Mouse (Mus musculus) cerebellum, postnatal 10 days (tissue): Measurements from ENCODE around the gene Fitm1.

Experiments
- DNase-seq, 2 experiments: peaks; one replicate each; pipeline ENCODE4 v3.0.0; 2021; ENCODE audit warnings: mixed read lengths in 2 of 2

Gene Fitm1

DNA sequence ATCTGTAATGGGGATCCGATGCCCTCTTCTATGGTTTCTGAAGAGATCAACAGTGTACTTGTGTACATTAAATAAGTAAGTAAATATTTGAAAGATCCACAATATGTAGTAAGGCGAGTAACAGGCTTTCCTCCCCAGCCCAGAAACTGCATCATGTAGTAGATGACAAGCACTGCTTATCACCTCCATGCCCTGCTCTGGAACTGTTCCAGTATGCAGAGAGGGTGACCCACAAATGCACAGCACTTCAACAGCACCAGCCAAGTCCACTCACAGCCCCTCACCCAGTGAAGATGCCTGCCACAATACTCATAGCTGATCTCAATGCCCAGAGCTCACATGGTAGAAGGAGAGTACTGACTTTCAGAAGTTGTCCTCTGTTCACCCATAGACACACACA, 4.8 kb upstream of the Fitm1 start:
- DNase-seq, result no peak

DNA sequence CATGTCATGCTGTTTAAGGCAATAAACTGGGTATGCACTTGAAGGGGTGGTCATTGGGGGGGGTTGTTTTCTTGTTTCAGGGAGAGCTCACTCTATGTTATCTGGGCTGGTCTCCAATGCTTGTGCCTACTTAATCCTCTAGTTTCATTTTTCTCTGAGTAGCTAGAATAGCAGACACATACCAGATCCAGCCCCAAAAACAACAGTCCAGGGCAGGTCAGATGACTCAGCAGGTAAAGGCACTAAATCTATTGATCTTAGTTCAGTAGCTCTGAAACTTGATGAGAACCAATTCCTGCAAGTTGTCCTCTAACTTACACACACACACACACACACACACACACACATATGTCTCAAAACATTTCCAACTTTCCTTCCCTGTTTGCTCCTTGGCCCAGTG, 3.7 kb upstream of the Fitm1 start:
- no peak for DNase-seq

DNA sequence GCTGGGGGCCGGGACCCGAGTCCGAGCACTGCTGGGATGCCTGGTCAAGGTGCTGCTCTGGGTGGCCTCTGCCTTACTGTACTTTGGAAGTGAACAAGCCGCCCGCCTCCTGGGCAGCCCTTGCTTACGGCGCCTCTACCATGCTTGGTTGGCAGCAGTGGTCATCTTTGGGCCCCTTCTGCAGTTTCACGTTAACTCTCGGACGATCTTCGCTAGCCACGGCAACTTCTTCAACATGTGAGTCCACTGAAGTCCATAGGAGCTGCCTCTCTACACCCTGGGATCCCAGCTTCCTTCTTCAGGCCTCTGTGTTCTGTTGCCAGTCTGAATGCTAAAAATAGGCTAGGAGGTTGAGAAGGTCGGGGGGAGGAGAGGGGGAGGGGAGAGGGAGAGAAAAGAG, 294 bp downstream of the Fitm1 start:
- no peak for DNase-seq

DNA sequence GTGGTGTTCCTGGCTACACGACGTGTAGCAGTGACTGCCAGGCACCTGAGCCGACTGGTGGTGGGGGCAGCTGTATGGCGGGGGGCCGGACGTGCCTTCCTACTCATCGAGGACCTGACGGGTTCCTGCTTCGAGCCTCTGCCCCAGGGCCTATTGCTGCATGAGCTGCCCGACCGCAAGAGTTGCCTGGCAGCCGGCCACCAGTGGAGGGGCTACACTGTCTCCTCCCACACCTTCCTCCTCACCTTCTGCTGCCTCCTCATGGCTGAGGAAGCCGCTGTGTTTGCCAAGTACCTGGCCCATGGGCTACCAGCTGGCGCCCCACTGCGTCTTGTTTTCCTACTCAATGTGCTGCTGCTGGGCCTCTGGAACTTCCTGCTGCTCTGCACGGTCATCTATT, 959 bp downstream of the Fitm1 start:
- peak; percentile 60 for DNase-seq

DNA sequence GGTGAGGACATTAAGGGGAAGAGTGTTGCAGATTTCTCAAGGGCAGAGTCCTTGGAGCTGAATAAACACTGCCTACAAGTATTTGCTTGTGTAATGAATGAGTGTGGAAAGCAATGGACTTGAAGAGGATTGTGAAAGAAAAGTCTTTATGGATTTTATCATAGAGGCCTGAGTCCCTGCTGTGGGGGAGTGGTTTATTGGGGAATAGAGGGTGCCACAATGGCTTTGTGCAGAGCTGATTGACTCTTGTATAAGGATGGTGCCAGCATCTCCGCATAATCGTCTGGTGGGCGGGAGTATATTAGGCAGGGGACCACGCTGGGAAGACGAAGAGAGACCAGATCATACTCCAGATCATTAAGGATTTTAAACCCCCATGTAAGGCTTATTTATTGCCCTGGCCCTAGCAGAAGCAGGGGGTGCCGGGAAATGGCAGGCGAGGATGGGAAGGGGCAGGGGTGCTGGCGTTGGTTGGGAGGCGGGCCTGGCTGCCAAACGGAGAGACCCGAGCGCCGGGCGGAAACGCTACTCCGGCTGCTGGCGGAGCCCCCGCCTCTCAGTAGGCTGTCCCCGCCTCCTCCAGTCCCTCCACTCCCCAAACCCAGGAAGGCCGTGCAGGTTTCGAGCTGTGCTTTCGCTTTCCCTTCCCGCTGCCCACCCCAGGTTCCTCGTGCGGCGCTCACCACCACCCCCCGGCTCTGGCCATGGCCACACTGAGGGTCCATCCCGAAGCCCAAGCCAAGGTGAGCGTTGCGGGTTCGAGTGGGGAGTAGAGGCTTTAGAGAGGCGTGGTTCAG, 2.7 kb downstream of the Fitm1 start, which contains the start of gene Psme1:
Gene Psme1 (plus strand): TSS at position 253 of the 797 bp plus-strand sequence.
- peak; percentile 92 to 95 for DNase-seq

DNA sequence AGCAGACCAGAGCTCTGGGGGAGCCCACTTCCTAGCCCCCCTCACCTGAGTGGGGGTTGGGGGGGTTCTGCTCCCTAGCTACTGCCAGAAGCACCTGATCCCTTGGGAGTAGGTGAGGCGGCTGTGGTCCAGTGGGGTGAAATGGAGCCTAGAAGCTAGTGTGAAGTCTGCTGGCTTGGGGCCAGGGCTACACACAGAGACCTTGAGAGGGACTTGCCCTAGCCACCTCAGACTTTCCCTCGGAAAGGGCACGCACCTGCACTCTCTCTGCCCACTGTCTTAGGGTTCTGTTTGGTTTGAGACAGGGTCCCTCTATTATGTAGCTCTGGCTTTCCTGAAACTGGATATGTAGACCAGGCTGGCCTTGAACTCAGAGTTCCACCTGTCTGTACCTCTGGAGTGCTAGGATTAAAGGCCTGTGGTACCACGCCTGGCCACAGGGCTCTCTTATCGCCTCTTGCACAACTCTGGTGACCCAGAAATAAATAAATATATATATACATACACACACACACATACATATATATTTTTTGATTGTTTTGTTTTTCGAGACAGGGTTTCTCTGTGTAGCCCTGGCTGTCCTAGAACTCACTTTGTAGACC, 3.4 kb downstream of the Fitm1 start:
- peak; percentile 73 to 76 for DNase-seq

DNA sequence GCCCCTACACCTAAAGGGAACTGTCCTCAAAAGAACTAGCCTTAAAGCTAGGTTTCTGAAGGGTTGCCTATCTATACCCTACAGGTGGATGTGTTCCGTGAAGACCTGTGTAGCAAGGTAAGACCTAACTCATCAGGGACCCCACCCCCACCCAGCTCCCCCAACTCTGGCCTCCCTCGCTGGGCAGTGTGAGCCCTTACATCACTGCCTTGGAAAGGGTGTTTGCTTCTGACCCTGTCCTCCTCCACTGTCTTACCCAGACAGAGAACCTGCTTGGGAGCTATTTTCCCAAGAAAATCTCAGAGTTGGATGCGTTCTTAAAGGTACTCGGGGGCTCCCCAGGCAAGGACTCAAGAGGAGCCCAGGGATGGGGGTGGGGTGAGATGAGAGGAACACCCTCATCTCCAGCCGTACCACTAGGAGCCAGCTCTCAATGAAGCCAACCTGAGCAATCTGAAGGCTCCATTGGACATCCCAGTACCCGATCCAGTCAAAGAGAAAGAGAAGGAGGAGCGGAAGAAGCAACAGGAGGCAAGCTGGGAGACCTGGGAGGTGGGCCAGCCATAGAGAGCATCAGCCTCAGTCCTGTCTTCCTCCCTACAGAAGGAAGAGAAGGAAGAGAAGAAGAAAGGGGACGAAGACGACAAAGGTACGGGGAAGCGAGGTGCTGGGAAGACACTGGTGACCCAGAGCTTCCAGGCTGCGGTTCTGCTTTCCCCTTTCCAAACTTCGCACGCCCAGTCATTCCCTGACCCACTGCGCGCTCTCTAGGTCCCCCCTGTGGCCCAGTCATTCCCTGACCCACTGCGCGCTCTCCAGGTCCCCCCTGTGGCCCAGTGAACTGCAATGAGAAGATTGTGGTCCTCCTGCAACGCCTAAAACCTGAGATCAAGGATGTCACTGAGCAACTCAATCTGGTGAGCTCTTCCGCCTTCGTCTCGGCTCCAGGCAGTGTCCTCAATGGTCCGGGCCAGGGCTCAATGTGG, 4.4 kb downstream of the Fitm1 start:
- no peak for DNase-seq

DNA sequence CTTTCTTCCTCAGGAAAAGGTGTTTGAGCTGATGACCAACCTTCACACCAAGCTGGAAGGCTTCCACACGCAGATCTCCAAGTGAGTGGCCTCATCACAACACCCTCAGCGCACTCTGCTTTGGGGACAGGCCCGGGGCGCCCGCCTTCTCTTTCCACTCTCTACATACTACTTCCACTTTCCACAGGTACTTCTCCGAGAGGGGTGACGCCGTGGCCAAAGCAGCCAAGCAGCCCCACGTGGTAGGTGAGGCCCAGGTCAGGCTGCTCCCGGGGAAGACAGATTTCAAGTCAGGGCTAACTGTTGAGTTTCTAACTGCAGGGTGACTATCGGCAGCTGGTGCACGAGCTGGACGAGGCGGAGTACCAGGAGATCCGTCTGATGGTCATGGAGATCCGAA, 5.3 kb downstream of the Fitm1 start:
- DNase-seq, result no peak

DNA sequence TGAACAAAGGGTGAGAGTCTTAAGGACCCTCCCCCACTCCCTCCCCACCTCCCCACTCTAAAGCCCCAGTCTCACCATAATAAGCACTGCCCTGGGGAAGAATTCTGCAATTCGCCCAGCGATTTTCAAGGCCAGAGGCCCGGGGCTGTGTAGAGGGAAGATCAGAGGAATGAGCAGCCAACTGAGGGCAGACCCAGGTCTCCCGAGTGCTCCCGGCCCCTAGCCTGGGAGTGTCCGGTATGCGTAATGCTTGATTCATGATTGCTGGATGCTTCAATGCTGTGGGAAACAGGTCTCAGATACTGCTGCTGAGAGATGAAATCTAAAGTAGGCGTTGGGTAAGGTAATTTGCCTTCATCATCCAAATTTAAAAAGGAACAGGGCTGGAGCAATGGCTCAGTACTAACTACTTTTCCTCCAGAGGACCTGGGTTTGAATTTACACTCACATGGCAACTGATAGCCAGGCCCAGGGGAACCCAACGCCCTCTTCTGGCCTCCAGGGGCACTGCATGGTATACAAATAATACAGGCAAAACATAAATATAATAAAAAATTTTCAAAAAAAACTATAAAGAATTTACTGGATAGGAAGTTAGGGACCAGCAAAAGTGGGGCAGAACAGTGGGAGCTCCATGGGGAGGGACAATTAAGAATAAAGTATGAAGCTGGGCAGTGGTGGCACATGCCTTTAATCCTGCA, 6.7 kb downstream of the Fitm1 start:
- DNase-seq, result no peak

DNA sequence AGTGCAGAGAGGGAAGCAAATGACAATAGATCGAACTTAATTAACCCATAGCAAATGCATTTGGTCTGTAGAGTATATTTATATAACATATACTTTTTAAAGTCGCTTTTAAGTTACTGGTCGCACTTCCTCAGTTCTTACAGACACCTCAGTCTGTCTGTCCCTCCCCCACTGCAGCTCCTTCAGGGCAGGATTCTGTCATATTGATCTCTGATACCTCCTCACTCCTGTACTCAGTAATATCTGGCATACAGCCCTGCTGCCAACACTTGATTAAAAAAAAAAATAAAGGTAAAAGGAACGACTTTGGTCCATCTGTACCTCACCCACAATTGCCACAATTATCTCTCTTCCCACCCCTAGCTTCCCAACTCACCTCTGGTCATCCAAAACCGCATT, 8.9 kb downstream of the Fitm1 start:
- no peak for DNase-seq

DNA sequence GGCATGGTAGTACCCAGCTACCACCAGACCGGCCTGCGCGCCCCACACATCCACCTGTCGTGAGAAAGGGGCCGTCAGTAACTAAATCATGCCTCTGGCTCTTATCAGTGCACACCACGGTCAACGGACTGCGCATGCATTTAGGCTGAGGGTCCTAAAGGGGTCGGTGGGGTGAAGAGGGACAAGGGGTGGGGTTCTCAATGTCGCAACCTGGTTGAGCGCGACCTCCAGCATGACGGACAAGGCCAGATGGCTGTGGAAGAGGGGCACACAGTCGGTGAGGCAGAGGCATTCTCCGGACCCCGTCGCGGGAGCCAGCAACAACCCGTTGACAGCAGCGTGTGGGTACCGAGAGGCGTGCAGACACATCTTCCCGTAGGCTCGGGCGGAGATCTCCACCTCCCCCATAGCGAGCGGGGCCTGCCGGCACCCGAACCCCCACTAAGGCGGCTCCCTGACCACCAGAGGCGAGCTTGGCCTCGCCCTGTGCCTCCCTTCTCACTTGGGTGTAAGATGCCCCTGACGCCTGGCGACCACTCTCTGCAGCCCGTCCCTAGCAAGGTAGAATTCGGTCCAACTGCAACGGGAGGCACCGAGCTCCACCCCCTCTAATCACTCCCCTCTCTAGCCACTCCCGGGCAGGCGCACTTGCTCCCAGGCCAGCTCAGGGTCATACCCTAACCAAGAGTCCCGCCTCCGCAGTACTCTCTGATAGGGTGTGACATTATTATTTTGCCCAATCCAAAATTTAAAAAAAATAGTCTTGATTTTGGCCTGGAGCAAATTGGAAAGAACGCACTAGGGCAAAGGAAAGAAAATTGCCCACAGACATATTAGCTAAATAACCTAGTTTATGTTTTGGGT, 9.5 kb downstream of the Fitm1 start, which contains the start of gene Emc9:
Gene Emc9 (minus strand): TSS at position 601 of the 864 bp plus-strand sequence.
- DNase-seq, result peak; percentile 82 to 86

DNA sequence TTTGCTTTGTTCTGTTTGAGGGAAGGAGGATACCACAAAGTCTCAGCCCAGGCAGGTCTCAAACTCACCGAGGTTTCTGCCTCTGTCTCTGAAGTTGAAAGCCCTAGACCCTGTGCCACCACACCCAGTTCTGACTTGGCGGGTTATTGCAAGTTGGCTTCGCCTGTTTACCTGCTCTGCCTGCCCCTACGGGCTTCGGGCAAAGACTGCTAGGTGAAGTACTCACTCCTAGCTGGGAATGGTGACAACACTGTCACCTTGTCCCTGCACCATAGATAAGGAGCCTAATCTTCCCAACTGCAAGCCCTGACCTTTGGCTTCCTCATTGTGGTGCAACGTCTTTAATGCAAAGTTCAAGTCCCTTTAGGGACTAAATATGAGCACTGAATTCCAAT, 10.1 kb downstream of the Fitm1 start:
- DNase-seq, result no peak

DNA sequence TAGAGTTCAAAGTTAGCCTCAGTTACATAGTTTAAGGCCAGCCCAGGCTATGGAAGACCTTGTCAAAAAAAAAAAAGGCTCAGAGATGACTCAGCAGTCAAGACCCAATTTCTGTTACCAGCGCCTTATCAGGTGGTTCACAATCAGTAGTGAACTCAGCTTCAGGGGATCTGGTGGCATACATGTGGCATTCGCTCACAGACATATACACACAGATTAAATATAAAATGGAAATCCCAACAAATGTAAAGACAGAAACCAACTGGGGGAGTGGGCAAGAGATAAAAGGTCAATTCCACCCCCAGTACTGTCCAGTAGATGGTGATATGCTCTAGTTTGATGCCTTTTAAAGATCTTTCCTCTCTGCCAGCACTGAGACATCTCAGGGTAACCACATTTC, 10.7 kb downstream of the Fitm1 start:
- DNase-seq, result no peak

DNA sequence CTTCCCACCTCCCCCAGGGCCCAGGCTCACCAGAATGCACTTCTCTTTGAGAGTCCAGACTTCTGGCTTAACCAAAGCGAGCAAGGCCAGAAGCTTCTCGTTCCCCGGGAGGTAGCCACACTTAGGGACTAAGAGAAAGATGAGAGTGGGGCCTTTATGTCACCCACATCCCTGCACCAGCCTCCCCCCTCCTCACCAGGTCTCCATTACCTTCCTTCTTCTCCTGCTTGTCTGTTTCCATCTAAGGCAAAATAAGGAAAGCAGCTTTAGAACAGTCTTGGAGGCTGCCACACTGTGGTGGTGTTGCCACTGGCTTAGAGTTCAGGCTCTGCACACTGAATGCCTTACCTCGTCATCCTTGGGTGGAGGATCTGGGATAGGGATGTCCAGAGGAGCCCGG, 13.9 kb downstream of the Fitm1 start:
- DNase-seq, result no peak

DNA sequence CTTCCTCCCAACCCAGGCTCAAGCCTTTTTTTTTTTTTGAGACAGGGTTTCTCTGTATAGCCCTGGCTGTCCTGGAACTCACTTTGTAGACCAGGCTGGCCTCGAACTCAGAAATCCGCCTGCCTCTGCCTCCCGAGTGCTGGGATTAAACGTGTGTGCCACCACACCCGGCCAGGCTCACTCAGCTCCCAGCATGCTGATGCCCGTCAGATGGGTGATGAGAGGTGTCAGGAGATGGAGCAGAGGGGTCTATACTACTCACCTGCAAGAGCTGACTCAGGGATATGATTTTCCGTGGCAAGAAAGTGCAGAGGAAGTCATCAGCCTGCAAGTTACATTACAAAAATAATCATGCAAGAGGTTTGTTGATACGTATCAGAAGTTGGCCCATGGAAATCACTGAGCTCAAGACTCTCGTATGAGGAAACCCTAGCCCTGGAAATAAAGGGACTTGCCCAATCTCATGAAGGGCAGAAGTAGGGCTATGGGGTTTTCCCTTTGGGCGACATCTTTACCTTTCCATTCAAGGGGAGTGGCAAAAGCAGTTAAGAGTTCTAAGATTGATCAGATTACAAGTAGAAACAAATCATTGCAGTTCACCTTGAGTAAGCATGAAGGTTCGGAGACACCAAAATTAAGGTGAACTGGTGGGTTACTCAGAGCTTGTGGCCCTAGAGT, 14.5 kb downstream of the Fitm1 start:
- DNase-seq, result no peak

DNA sequence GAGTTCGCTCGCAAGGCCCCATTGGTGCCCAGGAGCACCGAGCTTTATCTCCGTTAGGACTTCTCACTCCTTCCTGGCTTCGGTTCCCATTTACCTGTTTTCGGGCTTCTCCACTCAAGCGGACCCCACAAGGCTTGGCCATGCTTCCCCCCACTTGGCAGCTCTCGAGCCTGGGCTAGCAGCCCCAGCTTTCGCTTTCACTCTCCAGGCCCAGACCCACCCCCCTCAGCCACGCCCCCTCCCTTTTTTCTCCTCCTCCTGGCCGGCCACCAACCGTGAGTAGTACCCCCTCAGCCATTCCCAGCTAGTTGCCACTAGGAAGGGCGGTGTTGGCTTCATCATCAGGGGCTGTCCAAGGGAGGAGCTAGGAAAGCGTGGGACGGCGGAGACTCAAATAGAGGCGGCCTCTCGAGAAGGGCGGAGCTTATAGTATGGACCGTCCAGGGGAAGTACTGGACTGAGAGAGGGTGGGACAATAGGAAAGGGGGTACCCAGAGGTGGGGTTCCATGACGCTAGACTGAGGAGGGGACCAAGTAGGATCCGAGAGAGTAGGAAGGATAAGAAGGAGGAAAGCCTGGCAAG, 15.4 kb downstream of the Fitm1 start, which contains the start of gene Psme2:
Gene Psme2 (minus strand): TSS at position 366 of the 583 bp plus-strand sequence.
- peak; percentile 93 to 96 for DNase-seq

DNA sequence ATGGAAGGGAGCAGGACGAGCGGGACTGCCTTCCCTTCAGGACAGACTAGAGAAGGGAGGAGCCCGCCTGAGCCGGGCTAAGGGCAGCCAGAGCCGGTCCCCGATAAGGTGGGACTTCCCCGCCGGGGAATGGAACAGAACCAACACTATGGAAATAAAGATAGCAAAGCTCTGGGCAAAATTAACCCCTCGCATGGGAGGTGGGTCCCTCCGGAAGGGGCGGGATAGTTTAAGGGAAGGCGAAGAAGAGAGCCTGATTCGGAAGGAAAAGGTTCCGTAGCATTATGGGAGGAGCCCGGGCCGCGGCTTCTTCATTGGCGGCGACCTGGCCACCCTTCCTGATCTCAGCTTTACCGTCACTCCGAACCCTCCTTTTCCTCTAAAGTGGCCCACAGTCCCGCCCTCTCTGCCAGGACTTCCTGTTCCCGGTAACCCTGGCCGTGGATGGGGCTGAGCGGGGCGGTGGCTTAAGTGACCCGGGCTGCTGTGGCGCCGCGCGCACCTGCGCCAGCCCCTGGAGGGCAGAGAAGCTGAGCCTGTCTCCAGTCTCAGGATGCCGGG, 16.0 kb downstream of the Fitm1 start, which contains the start of gene Rnf31:
Gene Rnf31 (plus strand): TSS at position 378 of the 561 bp plus-strand sequence.
- peak; percentile 94 to 95 for DNase-seq

DNA sequence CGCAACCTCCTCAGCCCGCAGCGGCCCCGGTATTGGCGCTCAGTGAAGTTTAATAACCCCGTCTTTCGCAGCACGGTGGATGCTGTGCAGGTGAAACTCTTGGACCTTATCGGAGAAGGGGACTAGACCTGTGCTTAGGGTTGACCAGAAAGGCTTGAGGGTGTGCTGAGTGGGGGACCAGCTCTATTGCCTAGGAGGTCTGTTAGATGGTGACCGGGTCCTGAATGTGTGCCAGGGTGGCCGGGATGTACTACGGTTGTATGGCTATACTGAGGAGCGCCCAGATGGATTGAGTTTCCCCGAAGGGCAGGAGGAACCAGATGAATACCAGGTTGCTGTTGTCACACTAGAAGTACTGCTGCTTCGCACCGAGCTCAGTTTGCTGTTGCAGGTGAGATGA, 16.8 kb downstream of the Fitm1 start:
- DNase-seq, result peak; percentile 53 to 65

DNA sequence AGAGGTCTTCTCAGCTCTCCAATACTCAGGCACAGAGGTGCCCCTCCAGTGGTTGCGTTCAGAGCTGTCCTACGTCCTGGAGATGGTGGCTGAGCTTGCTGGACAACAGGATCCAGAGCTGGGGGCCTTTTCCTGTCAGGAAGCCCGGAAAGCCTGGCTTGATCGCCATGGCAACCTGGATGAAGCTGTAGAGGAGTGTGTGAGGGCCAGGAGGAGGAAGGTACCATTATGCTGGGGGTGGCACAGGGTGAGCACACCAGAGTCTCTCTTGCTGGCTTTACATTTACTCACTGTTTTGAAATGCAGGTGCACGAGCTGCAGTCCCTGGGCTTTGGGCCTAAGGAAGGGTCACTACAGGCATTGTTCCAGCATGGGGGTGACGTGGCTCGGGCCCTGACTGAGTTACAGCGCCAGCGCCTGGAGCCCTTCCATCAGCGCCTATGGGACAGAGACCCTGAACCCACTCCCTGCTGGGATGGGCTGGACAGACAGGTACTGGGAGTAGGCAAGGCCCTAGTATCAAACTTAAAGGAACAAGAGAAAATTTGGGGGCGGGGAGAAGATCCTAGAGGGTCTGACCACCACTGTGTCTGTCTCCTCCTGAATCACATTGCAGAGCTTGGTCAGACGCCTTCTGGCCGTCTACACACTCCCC, 20.7 kb downstream of the Fitm1 start:
- peak; percentile 68 to 69 for DNase-seq
